Mouse (Mus musculus) intestine, embryonic 16.5 days (tissue): Measurements from ENCODE around the gene Myo7a. TPM values are rescaled to one million over a fixed set of nuclear protein-coding genes. Genes with fewer than 3 reads are reported as not detected.
A peak's percentile ranks its signal among the peaks of the same experiment; 100 is the strongest.

Experiments
- ATAC-seq: fragments of 200-750 bp; cut with Nextera tagmentation; 2 replicates; pipeline ENCODE4 v1.8.0; 2017; ENCODE audit warnings: moderate TSS enrichment, moderate library complexity
- H3K27ac ChIP-seq: fragments of 300-500 bp; sonication (generic); 2 replicates; pipeline ENCODE4 v1.5.1; 2014; ENCODE audit warnings: mild to moderate bottlenecking, low read length
- H3K27me3 ChIP-seq: fragments of 300-500 bp; sonication (generic); replicated peaks from 2 replicates; pipeline ENCODE4 v1.6.1; 2014; ENCODE audit warnings: low read length, control low read depth, mixed read lengths; ENCODE audit not compliant: control insufficient read depth, insufficient read depth
- H3K36me3 ChIP-seq: fragments of 300-500 bp; sonication (generic); 2 replicates; pipeline ENCODE4 v1.6.1; 2014; ENCODE audit warnings: low read length, control low read depth; ENCODE audit not compliant: control insufficient read depth, insufficient read depth
- H3K4me1 ChIP-seq: fragments of 300-500 bp; sonication (generic); 2 replicates; pipeline ENCODE4 v1.6.1; 2014; ENCODE audit warnings: low read length, control low read depth, mixed read lengths; ENCODE audit not compliant: control insufficient read depth, insufficient read depth
- H3K4me2 ChIP-seq: fragments of 300-500 bp; sonication (generic); 2 replicates; pipeline ENCODE4 v1.6.1; 2014; ENCODE audit warnings: low read depth, low read length, control low read depth
- H3K4me3 ChIP-seq: fragments of 300-500 bp; sonication (generic); 2 replicates; pipeline ENCODE4 v1.5.1; 2014; ENCODE audit warnings: mild to moderate bottlenecking, low read length
- H3K9ac ChIP-seq: fragments of 300-500 bp; sonication (generic); 2 replicates; pipeline ENCODE4 v1.6.1; 2014; ENCODE audit warnings: low read depth, low read length
- H3K9me3 ChIP-seq: fragments of 300-500 bp; sonication (generic); 2 replicates; pipeline ENCODE4 v1.6.1; 2016; ENCODE audit warnings: low read length, control low read depth; ENCODE audit not compliant: control insufficient read depth
- WGBS: fragments of 180-500 bp; shearing (Covaris S2); extraction: QIAGEN DNeasy Blood & Tissue Kit; methylation state at CpG from one replicate; pipeline ENCODE4 v1.1.7; 2014; 5-methylcytosine and 5-hydroxymethylcytosine counted together
- polyA plus RNA-seq: library from polyadenylated mRNA; unstranded; fragments of >200 nt; fragmentation: Nextera tagmentation; extraction: Ambion mirVana; gene quantifications from 2 replicates; pipeline ENCODE4 v1.2.1, GENCODE M21; 2015

The Myo7a gene
- 24.0 and 35.6 TPM in 2 replicates for polyA plus RNA-seq

- no peaks in the 10 kb centered on the region for H3K36me3 ChIP-seq
- 29% methylated on average over 9 of the region's 9 CpGs for WGBS
- peak; percentile 84 for ATAC-seq
- H3K9ac ChIP-seq, result peak within 1 kb of the TSS; percentile 58
- H3K27me3 ChIP-seq, result no peaks in the 10 kb centered on the region
- H3K4me2 ChIP-seq, result peak within 1 kb of the TSS; percentile 57
- peak within 1 kb of the TSS; percentile 79 for H3K27ac ChIP-seq
- peak within 1 kb of the TSS; percentile 39 for H3K4me3 ChIP-seq
- H3K4me1 ChIP-seq, result peaks cover 18% of the 10 kb centered on the region
- H3K9me3 ChIP-seq, result no peaks in the 10 kb centered on the region
These were observed at the start of gene Myo7a for GRCm38 (mm10) chr7:98119179-98119960. Gene Myo7a (minus strand): TSS chr7:98119524.

GRCm38 (mm10) chr7:98164999-98165528 lies 45.7 kb upstream of the Myo7a start:
- Histone ChIP-seq H3K27ac (peak overlapping the region; percentile 79), H3K27me3 (no peaks in the 10 kb centered on the region), H3K36me3 (no peaks in the 10 kb centered on the region), H3K9ac (peak overlapping the region; percentile 51), H3K4me1 (peaks cover 42% of the 10 kb centered on the region), H3K9me3 (no peaks in the 10 kb centered on the region), H3K4me2 (no peak overlapping the region; the same call in 1 of the 2 replicates), H3K4me3 (no peak overlapping the region)
- WGBS, result 46% methylated on average over 10 of the region's 10 CpGs
- peak; percentile 80 for ATAC-seq

GRCm38 (mm10) chr7:98164382-98164998 lies 45.2 kb upstream of the Myo7a start:
- Histone ChIP-seq H3K27ac (peak overlapping the region; percentile 79), H3K9ac (peak overlapping the region; percentile 51; the same call in 1 of the 2 replicates), H3K9me3 (no peaks in the 10 kb centered on the region), H3K4me1 (peaks cover 48% of the 10 kb centered on the region), H3K4me3 (no peak overlapping the region), H3K4me2 (no peak overlapping the region), H3K36me3 (no peaks in the 10 kb centered on the region), H3K27me3 (no peaks in the 10 kb centered on the region)
- no peak for ATAC-seq
- 73% methylated on average over 9 of the region's 9 CpGs for WGBS

- no peaks in the 10 kb centered on the region for H3K36me3 ChIP-seq
- H3K27ac ChIP-seq, result 0 out of 2 replicates have a peak overlapping the region, but pooled peaks have one; percentile 15
- H3K4me3 ChIP-seq, result no peak overlapping the region
- no peak overlapping the region for H3K9ac ChIP-seq
- H3K27me3 ChIP-seq, result no peaks in the 10 kb centered on the region
- H3K4me1 ChIP-seq, result peaks cover 56% of the 10 kb centered on the region
- ATAC-seq, result no peak
- H3K4me2 ChIP-seq, result no peak overlapping the region
- 43% methylated on average over 3 of the region's 3 CpGs for WGBS
- H3K9me3 ChIP-seq, result no peaks in the 10 kb centered on the region
These were observed 44.4 kb upstream of the Myo7a start for GRCm38 (mm10) chr7:98163700-98164099.

GRCm38 (mm10) chr7:98162239-98162638 lies 42.9 kb upstream of the Myo7a start:
- Histone ChIP-seq H3K4me3 (no peak overlapping the region), H3K9ac (no peak overlapping the region), H3K27me3 (no peaks in the 10 kb centered on the region), H3K27ac (no peak overlapping the region), H3K4me1 (peaks cover 70% of the 10 kb centered on the region), H3K36me3 (no peaks in the 10 kb centered on the region), H3K9me3 (no peaks in the 10 kb centered on the region), H3K4me2 (no peak overlapping the region)
- WGBS, result 44% methylated on average over 6 of the region's 6 CpGs
- ATAC-seq, result no peak

- WGBS, result 47% methylated on average over 8 of the region's 8 CpGs
- Histone ChIP-seq H3K27ac (0 out of 2 replicates have a peak overlapping the region, but pooled peaks have one; percentile 40), H3K4me1 (peaks cover 75% of the 10 kb centered on the region), H3K27me3 (no peaks in the 10 kb centered on the region), H3K4me3 (no peak overlapping the region), H3K9me3 (no peaks in the 10 kb centered on the region), H3K9ac (peak overlapping the region; percentile 27; the same call in 1 of the 2 replicates), H3K4me2 (no peak overlapping the region), H3K36me3 (no peaks in the 10 kb centered on the region)
- ATAC-seq, result no peak
These were observed 40.9 kb upstream of the Myo7a start for GRCm38 (mm10) chr7:98160041-98160740.

GRCm38 (mm10) chr7:98158481-98158880 lies 39.2 kb upstream of the Myo7a start:
- Histone ChIP-seq H3K36me3 (no peaks in the 10 kb centered on the region), H3K27ac (peak overlapping the region; percentile 30; the same call in 1 of the 2 replicates), H3K4me1 (peaks cover 62% of the 10 kb centered on the region), H3K4me3 (no peak overlapping the region), H3K9me3 (no peaks in the 10 kb centered on the region), H3K9ac (no peak overlapping the region), H3K27me3 (no peaks in the 10 kb centered on the region), H3K4me2 (no peak overlapping the region)
- ATAC-seq, result peak; percentile 69
- 31% methylated on average over 8 of the region's 8 CpGs for WGBS

- WGBS, result 43% methylated on average over 5 of the region's 5 CpGs
- no peaks in the 10 kb centered on the region for H3K27me3 ChIP-seq
- no peak for ATAC-seq
- H3K4me2 ChIP-seq, result no peak overlapping the region
- H3K4me1 ChIP-seq, result peaks cover 59% of the 10 kb centered on the region
- no peaks in the 10 kb centered on the region for H3K36me3 ChIP-seq
- no peak overlapping the region for H3K9ac ChIP-seq
- H3K27ac ChIP-seq, result peak overlapping the region; percentile 21; the same call in 1 of the 2 replicates
- no peak overlapping the region for H3K4me3 ChIP-seq
- H3K9me3 ChIP-seq, result no peaks in the 10 kb centered on the region
These were observed 38.5 kb upstream of the Myo7a start for GRCm38 (mm10) chr7:98157636-98158332.
